Mouse (Mus musculus) 416B (cell line): ENCODE measurements around the gene Specc1l.
A peak's percentile ranks its signal among the peaks of the same experiment; 100 is the strongest.

Source experiments
- DNase-seq: peaks from one replicate; pipeline ENCODE4 v3.0.0; 2011; ENCODE audit warnings: low read depth

The Specc1l gene

GRCm38 (mm10) chr10:75211807-75212645, at the start of gene Specc1l:
Specc1l (plus strand) TSS chr10:75212073.
- DNase-seq: peak; percentile 96

DNA sequence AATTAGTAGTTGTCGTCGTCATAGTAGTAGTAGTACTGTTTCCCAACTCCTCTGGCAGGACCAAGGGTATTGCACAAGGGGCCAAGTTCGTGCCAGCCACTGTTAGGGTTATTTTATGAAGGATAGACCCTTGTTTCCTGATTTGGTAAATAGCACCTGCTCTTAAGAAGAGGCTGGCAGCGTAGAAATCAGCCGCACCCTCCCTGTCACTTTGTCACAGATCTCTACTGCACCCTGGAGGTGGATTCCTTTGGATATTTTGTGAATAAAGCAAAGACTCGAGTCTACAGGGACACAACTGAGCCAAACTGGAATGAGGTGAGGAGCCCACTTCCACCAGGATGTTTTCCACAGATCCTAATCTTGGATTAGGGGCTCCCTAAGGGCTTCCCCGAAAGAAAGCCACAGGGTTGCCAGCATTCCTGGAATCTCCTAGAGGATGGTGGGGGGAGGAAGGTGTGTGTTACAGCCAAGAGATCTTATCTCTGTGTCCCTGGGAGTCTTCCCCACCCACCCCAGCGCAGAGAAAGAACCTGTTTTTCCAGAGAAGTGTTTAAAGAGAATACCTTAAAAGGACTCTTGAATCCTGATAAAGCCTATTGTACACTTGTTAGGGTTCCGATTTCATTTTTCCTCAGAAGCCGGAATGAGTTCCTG, 45.9 kb upstream of the Specc1l start:
- DNase-seq: peak; percentile 33

DNA sequence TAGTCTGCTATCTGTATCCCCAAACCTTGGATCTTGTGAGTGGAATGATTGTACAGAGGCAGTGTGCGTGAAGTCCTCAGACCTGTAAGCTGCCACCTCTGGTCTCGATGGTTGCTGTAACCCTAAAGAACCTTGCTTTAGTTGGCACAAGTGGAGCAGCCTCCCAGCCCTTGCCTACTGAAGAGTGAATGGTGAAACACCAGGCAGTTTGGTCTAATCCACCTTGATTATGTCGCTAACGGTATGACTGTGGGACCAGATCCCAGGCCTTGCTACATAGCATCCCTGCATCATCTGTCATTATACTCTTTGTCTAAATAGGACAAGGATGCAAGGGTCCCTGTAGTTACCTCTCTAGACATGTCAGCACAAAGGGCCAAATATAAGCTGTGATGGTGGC, 45.3 kb upstream of the Specc1l start:
- DNase-seq: no peak

GRCm38 (mm10) chr10:75170207-75170850, 41.5 kb upstream of the Specc1l start:
- DNase-seq: peak; percentile 96

DNA sequence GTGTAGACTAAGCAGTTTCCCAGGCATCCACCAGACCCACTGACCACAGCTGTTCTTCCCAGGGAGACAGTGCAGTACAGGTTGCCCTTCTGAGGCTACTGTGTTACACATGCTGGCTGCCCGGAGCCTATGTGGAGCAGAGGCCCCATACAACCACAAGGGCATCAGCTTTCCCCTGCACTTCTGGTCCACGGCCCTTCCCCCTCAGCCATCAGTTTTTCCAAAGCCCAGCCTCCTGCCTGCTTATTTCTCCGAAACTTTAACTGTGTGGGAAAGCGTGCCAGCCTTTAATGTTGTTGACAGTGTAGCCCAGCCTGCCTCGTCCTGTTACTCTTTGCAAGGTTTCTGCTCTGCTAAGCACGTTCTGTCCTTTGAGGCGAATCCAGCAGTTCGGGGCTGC, 38.8 kb upstream of the Specc1l start:
- no peak for DNase-seq

DNA sequence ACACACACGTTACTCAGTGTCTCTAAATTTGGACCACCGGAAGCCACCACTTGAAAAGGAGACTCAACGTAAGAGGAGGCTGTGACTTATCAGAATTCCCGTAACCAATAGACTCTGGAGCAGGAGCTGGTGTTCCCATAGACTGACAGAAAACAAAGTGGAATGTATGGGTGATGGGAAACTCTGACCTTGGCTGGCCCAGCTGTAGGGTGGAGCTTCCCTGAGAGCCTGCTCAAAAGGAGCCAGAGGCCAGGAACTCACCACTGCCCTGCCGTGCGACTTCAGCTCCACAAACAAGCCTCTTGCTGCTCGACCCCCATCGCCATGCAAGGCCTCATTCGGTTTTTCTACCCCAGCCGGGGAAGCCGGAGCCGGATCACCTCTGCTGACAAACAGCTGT, 38.2 kb upstream of the Specc1l start:
- DNase-seq: no peak

GRCm38 (mm10) chr10:75176494-75176893, 35.4 kb upstream of the Specc1l start:
- no peak for DNase-seq

DNA sequence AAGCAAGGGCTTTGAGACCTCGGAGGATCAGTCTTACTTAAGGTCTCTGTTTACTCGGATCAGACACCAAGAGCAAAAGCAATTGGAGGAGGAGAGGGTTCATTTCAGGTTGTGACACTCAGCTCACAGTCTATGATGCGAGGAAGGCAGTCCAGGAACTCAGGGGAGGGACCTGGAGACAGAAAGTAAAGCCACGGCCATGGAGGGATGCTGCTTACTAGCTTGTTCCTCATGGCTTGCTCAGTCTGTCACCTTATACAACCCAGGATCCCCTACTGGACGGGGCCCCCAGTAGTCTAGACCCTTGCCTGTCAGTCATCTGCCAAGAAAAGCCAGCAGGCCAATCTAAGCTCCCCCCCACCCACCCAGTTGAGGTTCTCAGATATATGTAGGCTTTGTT, 33.0 kb upstream of the Specc1l start:
- no peak for DNase-seq

DNA sequence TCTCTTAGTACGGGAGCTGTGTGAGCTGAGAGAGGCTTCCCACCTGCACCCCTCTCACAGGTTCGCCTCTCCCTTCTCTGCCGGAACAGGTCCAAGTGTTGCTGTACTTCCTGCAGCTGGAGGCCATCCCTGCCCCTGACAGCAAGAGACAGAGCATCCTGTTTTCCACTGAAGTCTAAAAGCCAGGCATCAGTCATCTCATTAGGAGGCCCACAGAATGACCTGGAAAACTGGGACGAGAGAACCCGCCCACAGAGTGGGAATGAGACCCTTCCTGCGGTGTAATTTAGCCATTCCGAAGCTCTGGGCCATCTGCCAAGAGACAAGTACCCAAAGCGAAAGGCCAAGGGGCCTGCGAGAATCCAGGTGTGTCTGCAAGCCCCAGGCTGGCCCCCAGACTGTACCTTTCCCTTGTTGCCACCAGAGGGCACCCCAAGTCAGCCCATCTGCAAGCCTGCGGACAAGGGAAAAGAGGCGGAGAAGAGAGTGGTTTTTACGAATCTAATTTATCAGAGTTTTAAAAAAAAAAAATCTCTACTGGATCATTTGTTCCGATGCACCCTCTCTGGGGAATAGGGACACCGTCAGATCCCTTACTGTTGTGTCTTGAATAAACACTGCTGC, 29.6 kb upstream of the Specc1l start:
- DNase-seq: peak; percentile 70

- no peak for DNase-seq
Measured at GRCm38 (mm10) chr10:75184826-75185225, 27.0 kb upstream of the Specc1l start.

DNA sequence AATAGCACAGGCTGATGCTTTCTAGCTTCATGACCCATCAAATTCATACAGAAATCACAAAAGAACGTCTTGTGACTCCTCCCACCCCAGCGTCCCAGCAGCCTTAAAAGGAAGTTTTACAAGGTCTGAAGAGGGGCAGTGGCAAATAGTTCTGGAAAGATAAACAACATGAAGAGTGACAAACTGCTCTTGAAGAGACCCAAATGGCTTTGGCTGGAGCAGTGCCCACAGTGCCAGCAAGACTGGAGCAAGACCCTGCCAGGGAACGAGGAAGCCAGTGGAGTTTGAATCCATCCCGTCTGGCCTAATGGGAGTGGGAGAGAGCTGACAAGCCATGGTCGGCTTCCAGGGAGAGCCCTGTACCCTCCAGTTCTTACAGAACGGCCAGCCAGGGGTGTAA, 25.3 kb upstream of the Specc1l start:
- DNase-seq: no peak

DNA sequence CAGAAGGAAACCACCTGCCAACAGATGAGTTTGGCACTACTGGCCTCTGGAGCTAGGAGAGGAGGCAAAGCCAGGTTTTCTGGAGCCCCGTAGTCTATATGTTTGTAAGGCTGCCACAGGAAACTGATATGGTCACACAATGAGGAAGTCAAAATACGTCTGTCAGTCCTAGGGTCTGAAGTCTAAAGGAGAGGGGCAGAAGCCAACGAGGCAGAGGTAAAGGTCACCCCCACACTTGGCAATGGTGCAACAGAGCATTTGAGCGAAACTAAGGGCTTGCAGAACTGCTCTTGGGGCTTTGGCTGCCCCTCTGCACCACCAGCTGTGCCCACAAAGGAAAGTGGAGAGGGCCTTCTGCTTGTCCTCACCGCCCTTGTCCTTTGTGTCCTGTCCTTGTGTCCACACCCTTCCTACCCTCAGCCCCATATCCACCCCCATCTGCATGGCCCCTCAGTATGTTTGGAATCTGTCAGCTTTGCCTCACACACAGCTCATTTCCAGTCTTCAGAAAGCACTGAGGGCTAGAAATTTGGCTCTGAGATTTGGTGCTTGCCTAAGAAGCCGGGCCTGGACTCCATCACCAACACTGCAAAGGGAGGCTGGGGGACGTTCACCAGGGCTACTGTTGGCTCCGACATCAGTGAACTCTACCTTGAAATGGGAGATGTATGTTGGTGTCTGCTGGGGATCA, 24.4 kb upstream of the Specc1l start:
- DNase-seq: peak; percentile 45

- DNase-seq: peak; percentile 56
Measured at GRCm38 (mm10) chr10:75191647-75192046, 20.2 kb upstream of the Specc1l start.

GRCm38 (mm10) chr10:75197817-75198216, 14.1 kb upstream of the Specc1l start:
- DNase-seq: no peak

DNA sequence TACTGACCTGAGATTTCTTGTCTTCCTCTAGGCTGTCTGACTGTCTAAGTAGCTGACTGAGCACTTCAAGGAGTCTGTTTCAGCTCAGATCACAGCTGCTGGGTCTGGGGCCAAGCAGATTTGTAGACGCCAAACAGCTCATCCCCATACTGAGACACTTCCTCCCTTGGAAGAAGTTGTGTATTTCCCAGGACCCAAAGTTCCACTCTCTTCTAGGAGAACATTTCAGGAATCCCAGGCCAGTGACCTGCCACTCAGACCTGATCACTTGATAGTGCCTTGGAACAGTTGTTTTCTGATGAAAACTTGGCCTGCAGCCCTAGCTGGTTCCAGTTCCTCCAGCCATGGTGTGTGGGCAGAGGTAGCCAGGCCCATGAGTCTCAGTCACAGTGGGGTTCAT, 11.1 kb upstream of the Specc1l start:
- no peak for DNase-seq

DNA sequence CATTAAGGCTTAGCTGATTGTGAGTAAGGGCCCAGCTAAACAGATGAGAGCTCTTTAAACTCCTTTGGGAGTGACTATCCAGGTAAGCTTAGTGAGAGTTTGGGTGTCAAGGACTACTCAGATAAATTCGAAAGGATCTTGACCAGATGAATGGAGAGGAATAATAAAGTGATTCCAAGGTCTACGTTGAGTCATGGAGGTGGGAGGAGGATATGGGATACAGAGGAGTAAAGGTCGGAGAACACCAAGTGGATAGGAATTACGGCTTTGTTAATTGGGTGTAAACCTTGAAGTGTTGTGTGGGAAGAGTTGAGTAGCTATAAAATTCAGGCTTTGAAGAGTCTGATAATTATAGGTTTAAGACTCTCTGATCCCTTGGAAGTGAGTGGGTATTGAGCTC, 5.7 kb upstream of the Specc1l start:
- no peak for DNase-seq

GRCm38 (mm10) chr10:75210841-75211240, 1.0 kb upstream of the Specc1l start:
- no peak for DNase-seq

- DNase-seq: no peak
Measured at GRCm38 (mm10) chr10:75212981-75213380, 1.1 kb downstream of the Specc1l start.

GRCm38 (mm10) chr10:75220722-75221121, 8.8 kb downstream of the Specc1l start:
- no peak for DNase-seq

DNA sequence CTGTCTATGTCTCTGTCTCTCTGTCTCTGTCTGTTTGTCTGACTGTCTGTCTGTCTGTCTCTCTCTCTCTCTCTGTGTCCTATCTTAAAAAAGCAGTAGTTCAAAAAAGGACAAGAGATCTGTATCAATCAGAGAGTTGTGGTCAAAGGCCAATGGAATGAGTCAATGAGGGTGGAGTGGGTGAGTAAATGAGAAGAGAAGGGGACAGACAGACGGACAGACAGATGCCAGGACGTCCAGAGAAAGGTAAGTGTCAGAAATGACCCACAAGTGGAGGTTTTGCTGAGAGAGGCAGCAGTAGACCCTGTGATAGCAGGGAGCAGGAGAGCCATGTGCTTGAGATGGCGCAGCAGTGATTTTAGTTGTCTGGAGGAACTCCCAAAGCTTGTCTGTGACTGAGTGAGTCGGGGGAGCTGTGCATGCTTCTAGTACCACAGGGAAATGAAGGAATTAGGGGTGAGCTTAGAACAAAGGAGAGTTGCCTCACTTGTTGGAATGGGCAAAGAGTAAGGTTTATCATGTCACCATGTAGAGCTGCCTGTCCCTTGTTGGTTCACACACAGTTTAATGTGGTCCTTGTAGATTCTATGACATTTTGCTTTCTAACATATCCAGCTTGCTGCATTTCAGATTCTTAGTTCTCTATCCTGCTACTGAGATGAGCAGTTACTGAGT, 10.2 kb downstream of the Specc1l start:
- DNase-seq: peak; percentile 59

DNA sequence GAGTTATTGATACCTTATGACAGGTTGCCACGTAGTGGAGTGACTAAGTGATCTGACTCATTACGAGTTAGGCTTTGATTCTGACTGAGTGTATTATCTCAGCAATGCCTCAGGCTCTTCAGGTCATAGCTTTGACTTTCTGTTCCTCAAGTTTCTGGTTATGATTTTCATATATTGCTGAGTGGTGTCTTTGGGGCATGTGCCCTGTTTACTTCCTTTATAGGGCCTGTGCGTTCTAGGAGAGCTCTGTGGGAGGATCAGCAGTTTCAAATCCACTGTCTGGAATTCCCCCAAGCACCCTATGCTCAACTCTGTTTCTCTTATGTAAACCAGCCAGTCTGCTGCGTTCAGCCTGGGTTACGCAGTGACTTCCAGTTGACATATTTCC, 10.7 kb downstream of the Specc1l start:
- peak; percentile 48 for DNase-seq
